Mouse (Mus musculus): ENCODE data around the gene Gm43951.

Gene Gm43951

DNA sequence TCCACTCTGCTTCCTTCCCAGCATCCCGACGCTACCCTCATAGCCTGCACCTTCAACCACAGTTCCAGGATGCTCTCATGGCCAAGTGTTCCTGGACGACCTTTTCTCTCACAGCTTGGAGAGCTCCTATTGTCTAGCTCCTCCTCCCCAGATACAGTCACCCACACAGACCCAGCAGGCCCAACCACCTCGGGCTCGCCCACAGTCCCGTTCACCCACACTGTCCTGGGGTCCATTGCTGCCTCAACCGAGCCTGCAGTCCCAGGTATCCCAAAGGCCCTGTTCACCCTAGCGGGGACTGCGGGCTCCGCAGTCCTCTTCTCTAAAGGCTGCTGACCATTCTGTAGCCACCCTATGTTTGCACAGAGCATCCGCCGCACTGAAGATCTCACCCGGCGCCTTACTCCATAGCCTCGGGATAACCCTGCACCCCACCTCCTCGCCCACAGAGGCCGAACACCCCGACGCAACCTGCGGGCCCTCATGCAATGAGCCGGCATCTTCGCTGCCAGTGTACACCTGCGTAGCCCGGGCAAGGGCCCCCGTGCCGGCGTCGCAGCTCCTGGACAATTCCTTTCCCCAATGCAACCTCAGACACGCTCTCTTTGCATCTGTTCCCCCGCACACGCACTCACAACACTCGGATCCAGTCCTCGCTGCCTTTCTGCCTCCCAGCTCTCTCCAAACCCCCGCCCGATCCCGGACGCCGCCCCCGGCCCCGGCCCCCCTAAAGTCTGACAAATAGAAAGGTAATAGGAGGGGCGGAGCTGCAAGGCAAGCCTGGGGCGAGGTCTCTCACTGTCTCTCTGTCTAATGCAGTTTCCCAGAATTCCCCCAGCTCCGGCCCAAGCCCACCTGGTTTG, at the start of gene Gm43951:
Gene Gm43951 (minus strand): TSS at position 500 of the 863 bp plus-strand sequence.
- Histone ChIP-seq H3K36me3 (ENCODE audit: control insufficient read depth, insufficient read depth, low read length, poor library complexity, severe bottlenecking) (peaks cover 7% of the 10 kb centered on the region), H3K27me3 (ENCODE audit: control insufficient read depth, insufficient read depth, low read length, poor library complexity, severe bottlenecking) (no peaks in the 10 kb centered on the region)
- DNase-seq (ENCODE audit: low read depth, low spot score), result no peak

DNA sequence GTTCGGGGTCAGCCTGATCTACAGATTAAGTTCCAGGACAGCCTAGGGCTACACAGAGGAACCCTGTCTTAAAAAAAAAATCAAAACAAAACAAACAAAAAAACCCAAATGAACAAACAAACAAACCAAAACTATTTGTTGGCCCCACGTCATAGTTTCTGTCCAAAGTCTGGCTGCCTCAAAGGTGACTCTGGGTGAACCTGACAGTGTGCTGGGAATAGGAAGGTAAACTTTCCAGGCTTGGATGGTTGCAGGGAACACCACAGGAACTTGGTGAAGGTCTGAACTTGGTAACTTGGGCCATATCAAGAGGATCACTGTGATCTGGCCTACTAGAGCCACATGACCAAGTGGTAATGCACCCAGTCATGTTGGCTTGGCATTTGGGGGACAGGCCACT, 49.8 kb upstream of the Gm43951 start:
- no peak for DNase-seq (ENCODE audit: low read depth, low spot score)
- H3K36me3 ChIP-seq (ENCODE audit: control insufficient read depth, insufficient read depth, low read length, poor library complexity, severe bottlenecking), result no peaks in the 10 kb centered on the region
- H3K27me3 ChIP-seq (ENCODE audit: control insufficient read depth, insufficient read depth, low read length, poor library complexity, severe bottlenecking), result no peaks in the 10 kb centered on the region

DNA sequence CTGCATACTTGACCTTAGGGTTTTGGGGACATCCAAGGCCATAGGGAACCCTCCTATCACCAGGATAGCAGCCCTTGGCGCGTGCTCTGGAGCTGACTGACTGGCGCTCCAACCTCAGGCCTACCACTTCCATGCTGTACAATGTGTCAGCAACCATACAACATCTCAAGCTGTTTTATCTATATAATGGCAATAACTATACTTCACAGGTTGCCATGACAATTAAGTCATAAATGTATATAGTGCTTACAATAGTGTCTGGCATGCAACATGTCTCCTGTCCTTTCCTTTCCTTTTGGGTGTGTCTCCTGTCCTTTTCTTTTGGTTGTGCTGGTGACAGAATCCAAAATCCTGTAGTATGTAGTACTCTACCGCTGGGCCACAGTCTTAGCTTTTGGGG, 49.0 kb upstream of the Gm43951 start:
- H3K36me3 ChIP-seq (ENCODE audit: control insufficient read depth, insufficient read depth, low read length, poor library complexity, severe bottlenecking), result no peaks in the 10 kb centered on the region
- DNase-seq (ENCODE audit: low read depth, low spot score), result no peak
- H3K27me3 ChIP-seq (ENCODE audit: control insufficient read depth, insufficient read depth, low read length, poor library complexity, severe bottlenecking), result no peaks in the 10 kb centered on the region

DNA sequence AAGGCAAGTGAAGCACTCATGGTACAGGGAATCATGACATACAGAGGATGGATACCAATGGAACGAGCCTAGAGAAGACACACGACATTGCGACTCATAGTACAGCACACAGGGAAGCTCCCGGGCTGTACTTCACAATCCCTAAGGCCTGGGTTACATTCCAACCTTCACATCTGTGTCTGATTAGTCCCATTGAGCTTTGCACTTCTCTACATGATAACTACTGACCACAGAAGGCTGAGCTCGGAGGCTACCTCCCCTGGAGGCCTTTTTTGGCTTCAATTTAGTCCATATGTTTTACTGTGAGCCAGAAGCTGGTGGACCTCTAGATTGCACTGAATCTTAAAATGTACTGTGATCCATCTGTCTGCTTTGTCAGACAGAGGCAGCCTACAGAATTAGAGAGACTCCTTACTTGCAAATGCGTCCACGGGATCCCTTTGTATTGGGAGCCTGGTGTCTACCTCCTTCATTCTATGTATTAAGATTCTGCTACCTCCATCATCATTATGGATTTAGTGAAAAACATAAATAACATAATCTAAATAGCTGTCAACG, 38.6 kb upstream of the Gm43951 start:
- no peak for DNase-seq (ENCODE audit: low read depth, low spot score)
- Histone ChIP-seq H3K27me3 (ENCODE audit: control insufficient read depth, insufficient read depth, low read length, poor library complexity, severe bottlenecking) (no peaks in the 10 kb centered on the region), H3K36me3 (ENCODE audit: control insufficient read depth, insufficient read depth, low read length, poor library complexity, severe bottlenecking) (no peaks in the 10 kb centered on the region)

DNA sequence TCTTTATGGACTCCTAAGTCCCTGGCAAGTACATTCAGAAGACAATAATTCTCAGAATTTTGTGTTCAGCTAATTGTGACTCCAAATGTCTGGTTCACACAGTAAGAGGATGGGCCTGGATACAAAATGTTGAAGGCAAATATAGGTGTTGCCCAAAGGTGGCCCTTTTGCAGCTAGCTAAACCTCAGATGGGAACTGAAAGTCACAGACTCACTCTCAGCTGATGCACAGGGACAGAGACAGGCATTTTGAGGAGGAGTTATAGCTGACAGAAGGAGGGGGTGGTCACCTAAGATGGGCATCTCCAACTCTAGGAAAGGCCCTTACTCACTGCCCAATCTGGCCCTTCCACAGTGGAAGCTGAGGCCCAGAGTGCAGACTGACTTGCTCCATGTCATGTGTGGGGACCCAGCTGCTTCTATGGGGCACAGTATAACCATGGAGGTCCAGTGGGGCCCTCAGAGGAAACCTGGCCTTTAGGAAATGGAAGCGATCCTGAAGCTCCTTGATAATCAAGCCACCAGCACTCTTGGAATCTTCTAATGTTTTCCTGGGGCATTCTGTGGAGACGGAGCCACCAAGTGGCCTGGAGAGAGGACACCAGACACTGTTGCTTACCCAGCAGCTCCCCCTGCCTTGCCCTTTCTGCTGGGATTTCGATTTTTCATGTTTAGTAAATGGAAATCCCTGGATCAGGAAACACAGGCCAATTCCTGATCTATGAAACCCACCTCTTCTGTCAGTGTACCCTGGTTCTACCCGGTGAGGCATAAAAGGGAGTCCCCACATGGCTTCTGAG, 33.6 kb upstream of the Gm43951 start:
- DNase-seq (ENCODE audit: low read depth, low spot score), result no peak
- Histone ChIP-seq H3K36me3 (ENCODE audit: control insufficient read depth, insufficient read depth, low read length, poor library complexity, severe bottlenecking) (no peaks in the 10 kb centered on the region), H3K27me3 (ENCODE audit: control insufficient read depth, insufficient read depth, low read length, poor library complexity, severe bottlenecking) (no peaks in the 10 kb centered on the region)

DNA sequence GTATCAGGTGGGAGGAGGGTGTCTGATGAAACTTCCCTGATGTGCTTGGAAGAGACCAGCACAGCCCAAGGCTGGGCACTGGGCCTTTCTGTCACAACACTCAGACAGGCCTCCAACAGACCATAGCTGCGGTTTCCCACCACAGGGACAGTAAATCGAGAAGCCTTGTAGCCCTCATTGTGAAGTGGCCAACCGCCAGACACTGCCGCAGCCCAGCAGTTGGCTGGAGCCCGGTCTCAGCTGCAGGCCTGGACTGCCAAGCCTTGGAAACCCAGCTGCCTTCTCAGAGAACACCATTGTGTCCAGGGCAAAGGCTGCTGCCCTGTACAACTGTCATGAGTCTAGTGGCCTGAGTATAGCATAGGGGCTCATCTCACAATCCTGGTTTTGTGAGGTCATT, 27.4 kb upstream of the Gm43951 start:
- Histone ChIP-seq H3K27me3 (ENCODE audit: control insufficient read depth, insufficient read depth, low read length, poor library complexity, severe bottlenecking) (no peaks in the 10 kb centered on the region), H3K36me3 (ENCODE audit: control insufficient read depth, insufficient read depth, low read length, poor library complexity, severe bottlenecking) (no peaks in the 10 kb centered on the region)
- DNase-seq (ENCODE audit: low read depth, low spot score), result no peak

DNA sequence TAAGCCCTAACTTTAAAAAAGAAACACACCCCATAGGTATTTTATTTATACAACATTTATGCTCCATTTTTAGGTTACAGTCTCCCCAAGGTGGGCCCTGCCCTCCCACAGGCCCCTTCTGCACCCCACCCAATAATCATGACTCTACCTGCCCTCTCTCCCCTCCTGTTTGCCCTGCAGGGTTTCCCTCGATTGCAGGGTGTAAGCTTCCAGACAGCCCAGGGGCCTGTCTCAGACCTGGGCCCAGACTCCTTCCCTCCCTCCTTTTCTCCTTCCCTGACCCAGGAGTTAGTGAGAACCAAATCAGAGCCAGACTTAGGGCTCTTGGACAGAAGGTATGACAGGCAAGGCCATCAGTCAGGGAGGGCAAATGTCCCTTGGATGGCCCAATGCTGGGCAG, 26.4 kb upstream of the Gm43951 start:
- H3K36me3 ChIP-seq (ENCODE audit: control insufficient read depth, insufficient read depth, low read length, poor library complexity, severe bottlenecking), result no peaks in the 10 kb centered on the region
- DNase-seq (ENCODE audit: low read depth, low spot score), result no peak
- no peaks in the 10 kb centered on the region for H3K27me3 ChIP-seq (ENCODE audit: control insufficient read depth, insufficient read depth, low read length, poor library complexity, severe bottlenecking)

DNA sequence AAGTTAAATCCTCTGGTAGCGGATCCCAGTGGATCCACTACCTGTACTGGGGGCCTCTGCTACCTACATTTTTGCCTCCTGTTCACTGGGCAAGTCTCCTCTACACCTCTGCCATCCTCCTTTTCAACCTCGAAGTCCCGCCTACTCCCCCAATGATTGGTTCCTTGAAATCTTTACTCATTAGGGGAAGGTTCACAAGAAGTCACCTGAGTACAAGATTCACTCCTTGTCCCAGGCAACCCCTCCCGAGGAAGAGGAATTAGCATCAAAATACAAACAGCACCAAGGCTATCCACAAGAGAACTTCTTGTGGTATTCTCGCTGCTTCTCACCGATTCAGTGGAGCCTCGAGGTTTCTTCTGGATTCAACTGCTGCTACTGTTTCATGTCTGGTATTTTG, 25.4 kb upstream of the Gm43951 start:
- no peaks in the 10 kb centered on the region for H3K36me3 ChIP-seq (ENCODE audit: control insufficient read depth, insufficient read depth, low read length, poor library complexity, severe bottlenecking)
- no peak for DNase-seq (ENCODE audit: low read depth, low spot score)
- no peaks in the 10 kb centered on the region for H3K27me3 ChIP-seq (ENCODE audit: control insufficient read depth, insufficient read depth, low read length, poor library complexity, severe bottlenecking)

DNA sequence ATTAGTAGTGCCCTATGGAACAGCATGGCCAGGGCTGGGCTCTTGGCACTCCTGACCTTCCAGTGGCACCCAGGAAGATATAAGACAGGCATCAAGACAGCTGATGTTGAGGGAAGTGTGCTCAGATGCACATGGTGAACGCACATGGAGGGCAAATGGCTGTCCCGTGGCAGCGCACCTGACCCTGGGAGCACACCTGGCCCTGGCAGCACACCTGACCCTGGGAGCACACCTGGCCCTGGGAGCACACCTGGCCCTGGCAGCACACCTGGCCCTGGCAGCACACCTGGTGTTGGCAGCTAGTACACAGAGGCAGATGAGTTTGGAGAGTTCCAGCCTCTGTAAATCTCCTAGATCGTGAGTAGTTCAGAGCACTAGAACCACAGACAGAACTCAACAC, 21.9 kb upstream of the Gm43951 start:
- no peaks in the 10 kb centered on the region for H3K36me3 ChIP-seq (ENCODE audit: control insufficient read depth, insufficient read depth, low read length, poor library complexity, severe bottlenecking)
- no peak for DNase-seq (ENCODE audit: low read depth, low spot score)

DNA sequence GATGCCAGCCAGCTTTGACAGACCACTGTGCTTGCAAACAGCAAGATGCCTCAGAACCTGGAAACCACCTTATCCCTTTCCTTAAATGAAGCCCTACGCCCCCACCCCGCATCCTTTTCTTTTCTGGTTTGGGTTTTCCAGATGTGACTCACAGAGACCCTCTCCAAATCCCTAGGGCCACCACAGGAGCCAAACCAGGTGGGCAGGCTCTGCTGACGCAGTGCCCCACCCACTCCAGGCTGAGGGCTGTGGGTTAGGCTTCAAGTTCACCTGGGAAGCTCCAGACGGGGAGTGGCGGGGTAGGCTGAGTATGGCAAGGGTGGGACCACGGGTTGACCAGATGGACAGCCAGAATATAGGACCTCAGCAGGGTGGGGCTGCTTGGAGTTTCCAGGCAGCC, 20.3 kb upstream of the Gm43951 start:
- Histone ChIP-seq H3K27me3 (ENCODE audit: control insufficient read depth, insufficient read depth, low read length, poor library complexity, severe bottlenecking) (no peaks in the 10 kb centered on the region), H3K36me3 (ENCODE audit: control insufficient read depth, insufficient read depth, low read length, poor library complexity, severe bottlenecking) (no peaks in the 10 kb centered on the region)
- no peak for DNase-seq (ENCODE audit: low read depth, low spot score)

More for the DNA sequence above, 21.9 kb upstream of the Gm43951 start:
- H3K27me3 ChIP-seq (ENCODE audit: control insufficient read depth, insufficient read depth, low read length, poor library complexity, severe bottlenecking), result no peaks in the 10 kb centered on the region

DNA sequence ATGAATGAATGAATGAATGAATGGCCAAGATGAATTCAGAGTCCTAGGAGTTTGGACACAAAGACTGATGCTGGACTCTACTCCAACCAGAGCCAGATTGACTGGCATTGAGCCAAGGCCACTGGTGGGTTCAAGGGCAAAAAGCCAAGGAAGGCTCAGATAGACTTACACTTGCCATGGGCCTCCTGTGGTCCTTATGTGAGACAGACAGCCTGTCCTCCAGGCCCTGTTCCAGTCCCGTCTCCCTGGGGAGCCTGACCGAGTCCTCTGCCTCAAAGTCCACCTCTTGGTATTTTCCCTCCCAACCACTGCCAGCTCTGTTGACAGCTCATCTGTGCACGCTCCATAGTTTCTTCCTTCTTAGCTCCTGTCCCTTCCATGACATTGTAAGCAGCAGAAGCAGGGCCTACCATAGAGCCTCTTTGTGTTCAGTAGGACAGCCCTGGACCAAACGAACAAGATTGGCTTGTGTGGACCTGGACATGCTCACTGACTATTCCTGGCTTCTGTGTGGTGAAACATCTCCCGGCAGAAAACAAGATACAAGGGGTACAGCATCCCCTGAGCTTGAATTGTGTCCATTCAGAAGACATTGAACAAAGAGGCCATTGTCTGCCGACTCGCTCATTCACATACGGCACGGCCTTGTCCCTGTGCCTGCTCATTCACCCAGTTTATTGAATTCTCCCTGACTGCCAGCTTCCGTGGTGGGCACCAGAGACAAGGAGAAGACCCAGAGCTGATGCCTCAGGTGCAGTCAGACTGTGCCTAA, 19.6 kb upstream of the Gm43951 start:
- DNase-seq (ENCODE audit: low read depth, low spot score), result no peak
- no peaks in the 10 kb centered on the region for H3K36me3 ChIP-seq (ENCODE audit: control insufficient read depth, insufficient read depth, low read length, poor library complexity, severe bottlenecking)
- H3K27me3 ChIP-seq (ENCODE audit: control insufficient read depth, insufficient read depth, low read length, poor library complexity, severe bottlenecking), result no peaks in the 10 kb centered on the region

DNA sequence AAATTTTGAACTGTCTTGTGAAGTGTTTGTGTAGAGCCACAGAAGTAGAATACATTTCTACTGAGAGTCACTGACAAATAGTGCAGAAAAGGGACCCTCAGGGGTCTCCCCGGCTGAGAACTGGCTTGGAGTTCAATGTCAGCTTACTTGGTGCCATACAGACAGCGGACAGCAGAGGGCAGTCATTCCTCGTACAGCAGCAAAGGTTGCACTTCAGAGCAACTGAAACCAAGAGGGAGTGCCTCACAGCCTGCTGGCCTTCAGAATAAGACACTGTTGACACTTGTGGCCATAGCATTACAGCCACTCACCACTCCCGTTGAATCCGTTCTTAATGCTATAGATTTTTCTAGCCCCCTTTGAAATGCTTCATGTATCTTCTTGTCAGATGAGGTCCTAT, 18.2 kb upstream of the Gm43951 start:
- no peaks in the 10 kb centered on the region for H3K36me3 ChIP-seq (ENCODE audit: control insufficient read depth, insufficient read depth, low read length, poor library complexity, severe bottlenecking)
- DNase-seq (ENCODE audit: low read depth, low spot score), result peak; percentile 84
- H3K27me3 ChIP-seq (ENCODE audit: control insufficient read depth, insufficient read depth, low read length, poor library complexity, severe bottlenecking), result no peaks in the 10 kb centered on the region

DNA sequence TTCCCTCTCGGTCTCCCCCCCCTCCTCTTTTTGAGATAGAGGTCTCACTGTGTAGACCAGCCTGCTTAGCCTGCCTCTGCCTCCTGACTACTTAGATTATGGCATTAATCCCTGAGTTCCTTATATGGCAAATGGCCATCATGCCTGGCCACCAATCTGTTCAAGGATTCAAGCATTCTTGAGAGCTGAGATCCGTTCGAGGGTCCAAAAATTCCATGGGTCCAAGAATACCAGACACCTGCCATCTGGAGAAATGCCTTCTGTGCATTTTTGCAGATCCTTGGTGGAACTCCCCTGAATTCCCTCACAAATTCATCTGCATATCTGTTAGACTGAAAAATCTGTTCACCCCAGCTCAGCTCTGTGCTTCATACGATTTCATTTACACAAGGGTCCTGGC, 16.8 kb upstream of the Gm43951 start:
- no peaks in the 10 kb centered on the region for H3K36me3 ChIP-seq (ENCODE audit: control insufficient read depth, insufficient read depth, low read length, poor library complexity, severe bottlenecking)
- no peak for DNase-seq (ENCODE audit: low read depth, low spot score)
- no peaks in the 10 kb centered on the region for H3K27me3 ChIP-seq (ENCODE audit: control insufficient read depth, insufficient read depth, low read length, poor library complexity, severe bottlenecking)

DNA sequence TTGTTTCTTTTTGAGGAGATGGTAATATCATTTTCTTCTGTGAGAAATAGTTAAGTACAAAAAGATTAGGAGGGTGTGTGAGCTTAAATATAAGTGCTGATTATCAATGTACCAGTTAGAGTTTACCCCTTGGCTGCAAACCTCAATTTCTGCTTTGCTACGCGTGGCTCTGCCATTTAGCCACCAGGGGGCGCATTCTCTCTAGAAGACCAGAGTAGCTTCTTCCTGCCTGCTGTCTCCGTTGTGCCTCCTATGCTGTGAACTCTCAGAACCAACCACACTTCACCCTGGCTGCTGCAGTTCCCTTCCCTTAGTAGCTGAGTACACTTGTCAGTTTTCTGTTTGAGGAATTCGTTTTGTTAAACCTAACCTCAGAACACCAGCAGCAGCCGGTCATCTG, 14.6 kb upstream of the Gm43951 start:
- peak; percentile 87 for DNase-seq (ENCODE audit: low read depth, low spot score)
- Histone ChIP-seq H3K36me3 (ENCODE audit: control insufficient read depth, insufficient read depth, low read length, poor library complexity, severe bottlenecking) (no peaks in the 10 kb centered on the region), H3K27me3 (ENCODE audit: control insufficient read depth, insufficient read depth, low read length, poor library complexity, severe bottlenecking) (no peaks in the 10 kb centered on the region)
